Mouse (Mus musculus) testis, postnatal 14 days (tissue): ENCODE measurements around the gene Cdc16.
"Not testable (repeated sequence)": the region's sequence is repeated elsewhere in the genome, so short reads cannot be mapped to it uniquely, and the experiment has no call there.

Experiments used
- DNase-seq: peaks from one replicate; pipeline ENCODE4 v3.0.0; 2021; ENCODE audit warnings: low spot score

Gene Cdc16

GRCm38 (mm10) chr8:13756982-13757804, at the start of gene Cdc16:
Gene Cdc16, plus strand, starts transcription at chr8:13757676.
- DNase-seq, result peak; percentile 93

GRCm38 (mm10) chr8:13708514-13708913, 49.0 kb upstream of the Cdc16 start:
- DNase-seq, result no peak

GRCm38 (mm10) chr8:13718980-13719379, 38.5 kb upstream of the Cdc16 start:
- no peak for DNase-seq

- no peak for DNase-seq
These were observed 31.8 kb upstream of the Cdc16 start for GRCm38 (mm10) chr8:13725722-13726121.

- DNase-seq, result no peak
These were observed 29.9 kb upstream of the Cdc16 start for GRCm38 (mm10) chr8:13727469-13728094.

GRCm38 (mm10) chr8:13740323-13740770, 17.1 kb upstream of the Cdc16 start:
- no peak for DNase-seq

GRCm38 (mm10) chr8:13740817-13741613, 16.5 kb upstream of the Cdc16 start:
- DNase-seq, result no peak

GRCm38 (mm10) chr8:13746212-13746611, 11.3 kb upstream of the Cdc16 start:
- not testable (repeated sequence) for DNase-seq

- DNase-seq, result no peak
These were observed 9.8 kb upstream of the Cdc16 start for GRCm38 (mm10) chr8:13747626-13748025.

GRCm38 (mm10) chr8:13753680-13754079, 3.8 kb upstream of the Cdc16 start:
- DNase-seq, result peak; percentile 70

- DNase-seq, result no peak
These were observed 996 bp upstream of the Cdc16 start for GRCm38 (mm10) chr8:13756480-13756879.

GRCm38 (mm10) chr8:13757805-13758727, 590 bp downstream of the Cdc16 start:
- DNase-seq, result peak; percentile 32

GRCm38 (mm10) chr8:13769206-13769605, 11.7 kb downstream of the Cdc16 start:
- DNase-seq, result no peak

- DNase-seq, result no peak
These were observed 23.1 kb downstream of the Cdc16 start for GRCm38 (mm10) chr8:13780536-13780935.

GRCm38 (mm10) chr8:13785250-13785763, 27.8 kb downstream of the Cdc16 start, which contains the start of gene Upf3a:
Gene Upf3a, plus strand, starts transcription at chr8:13785615.
- DNase-seq, result peak; percentile 92

- peak; percentile 97 for DNase-seq
These were observed 28.4 kb downstream of the Cdc16 start for GRCm38 (mm10) chr8:13785764-13786299.

GRCm38 (mm10) chr8:13789606-13790005, 32.1 kb downstream of the Cdc16 start:
- DNase-seq, result no peak

- no peak for DNase-seq
These were observed 35.7 kb downstream of the Cdc16 start for GRCm38 (mm10) chr8:13793097-13793745.

- DNase-seq, result no peak
These were observed 36.2 kb downstream of the Cdc16 start for GRCm38 (mm10) chr8:13793746-13794101.

GRCm38 (mm10) chr8:13797676-13798075, 40.2 kb downstream of the Cdc16 start:
- no peak for DNase-seq
